Mouse (Mus musculus) brain, adult 2 months (tissue): ENCODE data around the gene Calr4.

Experiments
- DNase-seq: peaks from one replicate; pipeline ENCODE4 v3.0.0; 2011; ENCODE audit warnings: low read depth, low spot score

The Calr4 gene

DNA sequence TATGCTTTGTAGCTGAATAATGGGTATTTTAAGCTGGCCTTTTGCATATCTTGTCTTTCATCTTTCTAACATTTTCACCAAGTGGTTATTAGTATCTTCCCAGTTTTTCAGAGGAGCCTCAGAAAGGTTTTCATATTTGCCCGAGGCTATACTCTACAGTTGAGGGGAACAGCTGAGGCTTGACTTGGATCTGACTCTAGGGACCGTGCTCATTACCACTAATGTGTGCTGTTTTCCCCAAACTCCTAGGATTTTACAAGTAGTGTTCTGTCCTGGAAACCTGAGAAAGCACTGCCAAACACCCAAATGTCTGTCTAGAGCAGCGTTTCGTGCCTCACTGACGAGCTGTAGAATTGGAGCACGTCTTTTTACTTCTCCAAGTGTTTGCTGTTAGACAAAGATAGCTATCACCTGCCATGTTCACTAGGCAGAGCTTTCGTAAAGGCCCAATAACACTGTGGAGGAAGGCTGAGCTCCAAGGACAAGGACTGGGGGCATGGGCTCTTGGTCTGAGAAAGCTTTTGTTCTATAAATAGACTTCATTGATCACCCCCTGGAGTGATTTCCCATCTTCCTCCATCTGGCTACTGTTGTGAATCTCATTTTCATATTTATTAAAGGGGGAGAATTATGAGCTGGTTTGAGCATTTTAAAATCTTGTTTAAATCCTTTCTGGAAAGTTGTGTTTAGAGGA, 2.0 kb downstream of the Calr4 start:
- DNase-seq, result peak; percentile 7

DNA sequence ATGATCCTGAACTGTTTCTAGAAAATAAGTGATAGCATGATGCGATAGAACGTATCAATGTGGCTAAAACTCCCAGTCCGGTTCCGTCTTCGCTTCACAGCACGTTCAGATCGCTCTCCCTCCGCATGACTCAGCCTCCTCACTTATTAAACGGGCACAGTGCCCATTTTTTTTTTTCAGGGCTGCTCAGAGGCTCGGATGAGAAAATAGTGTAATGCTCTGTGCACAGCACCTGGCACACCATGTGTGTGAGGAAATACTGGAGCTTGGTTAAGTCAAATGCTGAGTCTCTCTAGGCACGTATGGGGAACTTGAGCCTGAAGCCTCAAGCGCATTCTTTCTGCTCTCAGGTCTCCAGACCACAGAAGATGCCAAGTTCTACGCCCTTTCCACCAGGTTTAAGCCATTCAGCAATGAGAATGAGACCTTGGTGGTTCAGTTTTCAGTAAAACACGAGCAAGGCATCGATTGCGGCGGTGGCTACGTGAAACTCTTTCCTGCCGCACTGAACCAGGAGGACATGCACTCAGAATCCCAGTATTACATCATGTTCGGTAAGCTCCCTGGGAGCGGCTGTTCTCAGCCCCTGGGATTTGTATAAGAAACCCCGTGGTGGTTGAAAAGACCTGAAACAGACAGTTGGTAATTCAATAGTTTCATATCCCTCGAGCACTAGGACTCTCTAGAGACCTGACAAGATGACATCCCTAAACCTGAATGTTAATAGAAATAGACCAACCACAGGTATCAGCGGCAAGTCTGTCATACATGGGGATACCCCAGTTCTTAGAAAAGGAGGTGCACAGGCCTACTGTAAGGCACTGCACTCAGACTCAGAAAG, 4.4 kb downstream of the Calr4 start:
- DNase-seq, result peak; percentile 69

DNA sequence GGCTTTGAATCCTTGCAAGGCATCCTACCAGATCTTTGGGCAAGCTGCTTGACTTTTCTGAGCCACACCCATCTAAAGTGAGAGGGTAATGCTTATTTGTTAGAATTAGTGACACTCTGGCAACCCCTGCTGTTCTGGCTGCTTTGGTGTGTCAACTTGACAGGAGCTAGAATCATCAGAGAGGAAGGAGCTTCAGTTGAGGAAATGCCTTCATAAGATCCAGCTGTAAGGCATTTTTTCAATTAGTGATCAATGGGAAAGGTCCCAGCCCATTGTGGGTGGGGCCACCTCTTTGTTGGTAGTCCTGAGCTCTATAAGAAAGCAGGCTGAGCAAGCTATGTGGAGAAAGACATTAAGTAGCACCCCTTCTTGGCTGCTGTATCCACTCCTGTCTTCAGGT, 6.9 kb downstream of the Calr4 start:
- no peak for DNase-seq

DNA sequence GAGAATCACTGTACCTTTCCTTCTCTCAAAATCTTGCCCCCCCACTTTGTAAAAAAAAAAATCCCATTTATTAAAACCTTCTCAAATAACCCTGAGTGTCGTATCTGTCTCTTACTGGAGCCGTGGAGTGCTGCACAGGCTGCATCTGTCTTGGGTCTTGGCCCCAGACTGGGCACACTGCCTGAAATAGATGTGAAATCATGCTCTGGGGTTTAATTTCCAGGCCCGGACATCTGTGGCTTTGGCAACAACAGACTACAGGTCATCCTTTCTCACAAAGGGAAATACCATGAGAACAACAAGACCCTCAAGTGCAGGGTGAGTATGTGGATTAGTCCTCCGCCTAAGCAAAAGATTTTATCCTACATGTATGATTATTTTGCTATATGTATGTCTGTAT, 7.6 kb downstream of the Calr4 start:
- DNase-seq, result peak; percentile 63

GRCm38 (mm10) chr4:109244506-109244905, 10.2 kb downstream of the Calr4 start:
- DNase-seq, result no peak

DNA sequence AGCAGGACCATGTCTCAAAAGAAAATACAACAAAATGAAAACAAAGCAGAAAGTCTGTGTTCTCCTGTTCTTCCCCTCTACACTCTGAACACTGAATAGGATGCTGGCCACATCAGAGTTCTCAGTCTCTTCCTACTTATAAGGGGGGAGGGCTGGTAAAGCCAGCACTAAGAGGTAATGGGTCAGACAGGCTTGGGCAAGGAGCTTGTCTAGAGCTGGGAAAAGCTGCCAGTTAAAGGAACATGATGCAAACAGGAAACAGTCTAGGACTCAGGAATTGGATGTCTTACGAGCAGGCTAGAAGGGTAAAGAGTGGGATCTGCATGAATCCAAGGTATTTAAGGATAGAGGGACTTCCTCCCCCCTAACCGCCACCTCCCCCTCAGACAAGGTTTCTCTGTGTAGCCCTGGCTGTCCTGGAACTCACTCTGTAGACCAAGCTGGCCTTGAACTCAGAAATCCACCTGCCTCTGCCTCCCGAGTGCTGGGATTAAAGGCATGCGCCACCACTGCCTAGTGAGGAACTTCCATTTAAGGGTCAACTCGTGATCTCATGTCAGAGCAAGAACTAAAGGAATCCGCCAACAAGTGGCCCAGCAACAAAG, 10.8 kb downstream of the Calr4 start:
- DNase-seq, result no peak

GRCm38 (mm10) chr4:109251605-109252004, 17.3 kb downstream of the Calr4 start:
- DNase-seq, result peak; percentile 48

DNA sequence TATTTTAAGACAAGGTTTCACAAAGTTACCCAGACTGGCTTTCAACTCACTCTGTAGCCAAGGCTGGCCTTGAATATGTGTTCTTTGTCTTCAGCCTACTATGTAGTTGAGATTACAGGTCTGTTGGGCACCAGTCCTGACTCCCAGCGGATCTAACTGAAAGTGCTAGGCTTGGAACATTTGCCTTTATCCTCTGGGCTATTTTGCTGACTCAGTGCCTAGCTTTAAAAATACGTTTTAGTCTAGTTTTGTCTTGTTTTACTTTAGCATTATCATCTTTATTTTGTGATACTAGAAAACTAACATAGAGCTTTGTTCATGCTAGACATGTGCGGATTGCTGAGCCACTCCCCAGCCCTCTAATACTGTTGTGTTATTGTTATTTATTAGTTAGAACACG, 17.9 kb downstream of the Calr4 start:
- no peak for DNase-seq

GRCm38 (mm10) chr4:109253664-109254151, 19.4 kb downstream of the Calr4 start:
- DNase-seq, result no peak

DNA sequence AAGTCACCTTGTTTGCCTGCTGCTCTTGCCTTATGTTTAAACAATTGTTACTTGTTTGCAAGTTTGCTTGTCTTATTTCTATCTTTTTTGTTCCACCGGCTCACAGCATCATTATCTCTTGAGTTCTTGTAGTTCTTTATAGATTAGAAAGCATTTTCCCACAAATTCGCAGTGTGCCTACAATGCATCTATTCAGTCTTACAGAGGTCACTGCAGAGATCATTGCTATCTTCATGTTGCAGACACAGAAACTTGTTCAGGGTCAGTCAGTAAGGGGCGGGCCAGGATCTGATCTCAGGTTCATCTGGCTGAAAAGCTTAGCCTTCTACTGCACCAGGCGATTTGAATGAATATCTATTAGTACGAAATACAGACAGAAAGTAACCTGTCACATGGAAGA, 20.2 kb downstream of the Calr4 start:
- no peak for DNase-seq

DNA sequence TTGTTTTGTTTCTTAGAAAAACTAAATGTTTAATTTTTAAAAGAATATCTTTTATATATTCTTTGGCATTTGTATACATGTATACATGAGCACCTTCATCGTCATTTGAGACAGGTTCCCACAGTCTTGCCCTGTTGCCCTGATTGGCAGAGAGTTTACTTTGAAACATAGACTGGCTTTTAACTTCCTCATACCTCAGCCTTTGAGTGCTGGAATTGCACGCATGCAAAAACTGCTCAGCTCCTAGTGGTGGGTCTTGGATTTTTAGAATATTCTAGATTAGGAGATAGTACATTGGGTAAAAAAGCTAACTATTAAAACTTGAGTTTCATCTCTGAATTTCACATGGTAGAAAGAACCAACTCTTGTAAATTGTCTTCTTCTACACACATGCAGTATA, 21.0 kb downstream of the Calr4 start:
- no peak for DNase-seq

DNA sequence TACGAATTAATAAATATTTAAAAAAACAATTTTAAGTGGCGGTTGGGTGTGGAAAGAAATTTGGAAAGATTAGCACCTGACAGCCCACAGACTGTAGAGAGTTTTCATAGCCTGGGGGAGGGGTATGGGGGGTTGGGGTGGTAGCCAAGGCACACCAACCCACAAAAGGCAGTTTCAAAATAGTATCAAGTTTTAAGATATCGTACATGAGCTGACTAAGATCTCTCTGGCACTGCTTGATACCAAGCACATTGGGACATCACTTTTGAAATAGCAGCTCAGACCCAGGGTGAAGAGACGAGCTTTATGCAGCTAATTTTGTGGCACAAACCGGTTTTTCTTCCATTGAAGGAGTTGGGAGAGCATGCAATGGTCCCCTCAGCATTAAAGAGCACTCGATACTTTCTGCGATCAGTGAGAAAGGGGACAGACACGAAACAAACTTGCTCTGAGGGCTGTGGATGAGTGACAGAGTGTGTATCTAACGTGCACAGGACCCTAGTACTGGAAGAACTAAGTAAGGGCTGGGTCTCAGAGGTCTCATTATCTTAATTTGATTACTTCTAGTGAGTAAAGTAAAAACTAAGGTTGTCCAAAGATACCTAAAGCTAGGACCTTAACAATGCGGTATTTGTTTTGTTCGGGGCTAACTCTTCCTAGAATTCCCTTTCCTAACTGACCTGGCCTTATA, 21.6 kb downstream of the Calr4 start:
- DNase-seq, result no peak

DNA sequence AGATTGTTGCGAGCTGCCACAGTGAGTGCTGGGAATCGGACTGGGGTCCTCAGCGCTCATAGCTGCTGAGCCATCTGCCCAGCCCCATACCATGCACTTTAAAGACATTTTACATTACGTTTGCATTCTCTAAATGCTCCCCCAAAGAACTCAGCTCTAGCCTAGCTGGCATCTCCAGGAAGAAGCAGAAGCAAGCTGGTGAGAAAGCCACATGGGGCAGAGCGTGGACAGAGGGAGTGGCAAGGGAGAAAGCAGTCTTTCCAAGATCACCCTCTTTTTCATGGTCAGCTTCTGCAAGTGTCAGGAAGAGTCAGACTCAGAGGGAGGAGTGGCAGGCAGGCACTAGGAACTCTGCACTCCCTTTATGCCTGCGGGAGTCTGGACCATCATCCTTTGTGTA, 22.5 kb downstream of the Calr4 start:
- no peak for DNase-seq

DNA sequence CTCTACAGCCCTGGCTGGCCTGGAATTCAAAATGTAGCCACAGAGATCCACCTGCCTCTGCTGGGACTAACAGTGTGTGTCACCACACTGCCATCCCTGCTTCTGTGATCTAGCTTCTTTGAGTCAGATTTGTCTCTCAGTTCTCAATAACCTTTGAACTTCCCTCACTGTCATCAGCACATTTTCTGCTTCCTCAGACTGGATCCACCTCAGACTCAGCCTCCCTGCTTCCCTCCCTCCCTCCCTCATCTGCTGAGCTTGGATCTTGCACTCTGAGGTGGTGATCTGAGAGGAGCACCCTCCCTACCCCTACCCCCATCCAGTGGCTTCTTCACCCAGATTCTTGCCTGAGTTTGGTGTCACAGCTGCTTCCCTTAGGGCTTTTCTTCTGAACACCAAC, 23.4 kb downstream of the Calr4 start:
- DNase-seq, result no peak

DNA sequence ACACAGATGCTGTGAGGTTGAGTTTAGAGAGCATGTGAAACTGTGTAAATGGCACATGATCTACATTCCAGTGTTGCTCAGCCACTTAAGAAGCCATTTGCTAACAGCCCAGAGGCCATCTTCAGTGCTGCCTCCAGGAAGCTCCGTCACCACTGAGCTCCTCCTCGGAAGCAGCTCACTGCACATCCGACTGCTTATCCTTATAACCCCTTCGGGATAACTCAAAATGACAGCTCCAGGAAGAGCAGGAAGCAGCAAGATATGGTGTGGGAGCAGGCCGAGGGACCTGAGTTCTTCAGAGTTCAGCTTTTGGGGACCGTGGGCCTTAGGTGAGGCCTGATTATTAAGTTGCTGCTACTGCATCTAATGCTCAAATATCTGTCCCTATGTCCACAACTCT, 27.8 kb downstream of the Calr4 start:
- DNase-seq, result no peak

- DNase-seq, result no peak
These were observed 31.8 kb downstream of the Calr4 start for GRCm38 (mm10) chr4:109266056-109266455.

DNA sequence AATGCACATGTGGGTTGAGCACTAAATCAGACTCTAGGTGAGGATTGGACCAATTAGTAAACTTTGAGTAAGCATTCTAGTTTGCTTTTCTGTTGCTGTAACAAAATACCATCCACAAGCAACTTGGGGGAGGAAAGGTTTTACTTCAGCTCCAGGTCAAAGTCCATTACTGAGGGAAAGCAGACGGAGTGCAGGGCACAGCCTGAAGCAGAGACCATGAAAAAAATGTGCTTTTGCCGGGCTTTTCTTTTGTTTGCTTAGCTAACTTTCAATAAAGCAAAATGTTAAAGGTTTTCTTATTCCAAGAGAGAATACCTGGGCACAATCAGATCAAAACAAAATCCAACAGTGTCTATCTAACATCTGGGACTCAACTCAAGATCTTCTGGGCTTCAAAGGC, 32.5 kb downstream of the Calr4 start:
- no peak for DNase-seq

DNA sequence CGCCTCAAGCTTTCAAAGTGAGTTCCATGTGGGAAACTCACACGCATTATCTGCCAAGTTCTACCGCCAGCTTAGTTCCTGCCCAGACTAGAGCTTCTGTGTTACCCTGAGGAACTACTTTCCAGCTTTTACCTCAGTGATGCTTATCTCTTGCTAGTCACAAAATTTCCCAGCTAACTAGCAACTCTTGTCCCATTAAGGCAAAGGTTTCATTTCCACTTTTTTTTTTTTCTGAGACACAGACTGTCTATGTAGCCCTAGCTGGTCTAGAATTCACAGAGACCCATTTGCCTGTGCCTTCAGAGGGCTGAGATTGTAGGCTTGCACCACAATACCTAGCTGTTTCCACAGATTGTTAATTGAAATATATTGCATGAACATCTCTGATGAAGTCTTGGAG, 33.2 kb downstream of the Calr4 start:
- no peak for DNase-seq

DNA sequence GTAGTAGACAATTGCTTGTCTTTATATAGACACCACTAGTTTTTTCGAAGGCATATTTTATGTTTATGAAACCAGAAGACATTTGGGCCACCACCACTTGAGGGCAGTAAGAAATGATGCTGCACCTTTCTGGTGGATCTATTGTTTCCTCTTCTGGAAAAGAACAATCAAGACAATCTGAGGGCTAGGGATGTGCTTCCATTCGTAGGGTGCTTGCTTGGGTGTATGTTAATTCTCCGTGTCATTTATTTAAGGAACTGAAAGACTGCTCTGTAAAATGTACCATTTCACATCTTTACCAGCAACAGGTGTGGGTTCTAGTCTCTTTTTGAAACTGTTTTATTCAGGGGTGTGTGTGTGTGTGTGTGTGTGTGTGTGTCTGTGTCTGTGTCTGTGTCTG, 34.6 kb downstream of the Calr4 start:
- DNase-seq, result peak; percentile 7

DNA sequence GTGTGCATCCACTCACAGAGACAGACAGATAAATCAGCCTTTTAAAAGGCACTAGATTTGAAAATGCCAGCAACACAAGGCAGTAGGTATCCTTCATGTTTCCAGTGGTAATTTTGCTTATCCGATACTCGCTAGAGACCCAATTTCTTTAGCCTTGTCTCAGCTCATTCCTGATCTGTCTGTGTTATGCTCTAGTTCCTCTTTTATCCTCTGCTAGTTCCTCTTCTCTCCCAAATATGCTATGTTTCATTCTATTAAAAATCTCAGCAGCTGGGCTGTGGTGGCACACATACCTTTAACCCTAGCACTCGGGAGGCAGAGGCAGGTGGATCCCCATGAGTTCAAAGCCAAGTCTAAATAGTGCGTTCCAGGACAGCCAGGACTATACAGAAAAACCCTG, 37.5 kb downstream of the Calr4 start:
- DNase-seq, result no peak

- peak; percentile 20 for DNase-seq
These were observed 39.4 kb downstream of the Calr4 start for GRCm38 (mm10) chr4:109273586-109274240.
